Mouse (Mus musculus): ENCODE measurements around the gene Ankrd63. TPM values are rescaled to one million over a fixed set of nuclear protein-coding genes. Genes with fewer than 3 reads are reported as not detected.
A peak's percentile ranks its signal among the peaks of the same experiment; 100 is the strongest.

The Ankrd63 gene
- polyA plus RNA-seq, 1 experiment from 2014 or later: not detected

GRCm38 (mm10) chr2:118701161-118701560 lies 2.6 kb downstream of the Ankrd63 start:
- ATAC-seq (ENCODE audit: insufficient number of reproducible peaks, low FRiP score, low TSS enrichment, low read depth) (no peak), DNase-seq (ENCODE audit: low spot score) (peak; percentile 42)
- Histone ChIP-seq H3K9ac (ENCODE audit: low read length) (no peak overlapping the region), H3K4me1 (ENCODE audit: control insufficient read depth, insufficient read depth, low read length) (peaks cover 26% of the 10 kb centered on the region), H3K9me3 (ENCODE audit: control insufficient read depth, low read length) (no peaks in the 10 kb centered on the region), H3K4me2 (ENCODE audit: low read depth, severe bottlenecking) (no peak overlapping the region), H3K27ac (replicated peaks; ENCODE audit: low read depth, low read length) (no peak overlapping the region), H3K4me3 (ENCODE audit: low read depth, low read length) (no peak overlapping the region), H3K27me3 (ENCODE audit: control insufficient read depth, insufficient read depth, low read length) (peaks cover 84% of the 10 kb centered on the region), H3K36me3 (ENCODE audit: control insufficient read depth, insufficient read depth, low read length) (no peaks in the 10 kb centered on the region)
- 9% methylated on average over 5 of the region's 5 CpGs for WGBS

- WGBS: 2% methylated on average over 32 of the region's 32 CpGs
- Histone ChIP-seq H3K4me2 (ENCODE audit: low read depth, severe bottlenecking) (peak overlapping the region; percentile 28; the same call in 1 of the 2 replicates), H3K27ac (replicated peaks; ENCODE audit: low read depth, low read length) (no peak overlapping the region), H3K9me3 (ENCODE audit: control insufficient read depth, low read length) (no peaks in the 10 kb centered on the region), H3K4me3 (ENCODE audit: low read depth, low read length) (peak overlapping the region; percentile 12), H3K9ac (ENCODE audit: low read length) (no peak overlapping the region), H3K4me1 (ENCODE audit: control insufficient read depth, insufficient read depth, low read length) (peaks cover 26% of the 10 kb centered on the region), H3K27me3 (ENCODE audit: control insufficient read depth, insufficient read depth, low read length) (peaks cover 82% of the 10 kb centered on the region), H3K36me3 (ENCODE audit: control insufficient read depth, insufficient read depth, low read length) (no peaks in the 10 kb centered on the region)
- DNase-seq (ENCODE audit: low spot score) (peak; percentile 91), ATAC-seq (ENCODE audit: insufficient number of reproducible peaks, low FRiP score, low TSS enrichment, low read depth) (no peak)
Observed at GRCm38 (mm10) chr2:118700179-118701062, 3.3 kb downstream of the Ankrd63 start.

- no peak overlapping the region for H3K4me2 ChIP-seq (ENCODE audit: low read depth, severe bottlenecking)
- H3K9ac ChIP-seq (ENCODE audit: low read length): no peak overlapping the region
- H3K27ac ChIP-seq (replicated peaks; ENCODE audit: low read depth, low read length): no peak overlapping the region
- no peaks in the 10 kb centered on the region for H3K9me3 ChIP-seq (ENCODE audit: control insufficient read depth, low read length)
- WGBS: 30% methylated on average over 7 of the region's 7 CpGs
- no peaks in the 10 kb centered on the region for H3K36me3 ChIP-seq (ENCODE audit: control insufficient read depth, insufficient read depth, low read length)
- ATAC-seq (ENCODE audit: insufficient number of reproducible peaks, low FRiP score, low TSS enrichment, low read depth) (no peak), DNase-seq (ENCODE audit: low spot score) (no peak)
- H3K4me1 ChIP-seq (ENCODE audit: control insufficient read depth, insufficient read depth, low read length): peaks cover 11% of the 10 kb centered on the region
- no peak overlapping the region for H3K4me3 ChIP-seq (ENCODE audit: low read depth, low read length)
- peaks cover 57% of the 10 kb centered on the region for H3K27me3 ChIP-seq (ENCODE audit: control insufficient read depth, insufficient read depth, low read length)
Observed at GRCm38 (mm10) chr2:118697955-118698354, 5.8 kb downstream of the Ankrd63 start.

- Histone ChIP-seq H3K4me3 (ENCODE audit: low read depth, low read length) (no peak overlapping the region), H3K27me3 (ENCODE audit: control insufficient read depth, insufficient read depth, low read length) (peaks cover 51% of the 10 kb centered on the region), H3K9ac (ENCODE audit: low read length) (no peak overlapping the region), H3K36me3 (ENCODE audit: control insufficient read depth, insufficient read depth, low read length) (no peaks in the 10 kb centered on the region), H3K4me1 (ENCODE audit: control insufficient read depth, insufficient read depth, low read length) (peaks cover 6% of the 10 kb centered on the region), H3K27ac (replicated peaks; ENCODE audit: low read depth, low read length) (no peak overlapping the region), H3K4me2 (ENCODE audit: low read depth, severe bottlenecking) (no peak overlapping the region), H3K9me3 (ENCODE audit: control insufficient read depth, low read length) (no peaks in the 10 kb centered on the region)
- 28% methylated on average over 5 of the region's 5 CpGs for WGBS
- ATAC-seq (ENCODE audit: insufficient number of reproducible peaks, low FRiP score, low TSS enrichment, low read depth) (no peak), DNase-seq (ENCODE audit: low spot score) (no peak)
Observed at GRCm38 (mm10) chr2:118697311-118697877, 6.4 kb downstream of the Ankrd63 start.

GRCm38 (mm10) chr2:118696451-118697308 lies 7.1 kb downstream of the Ankrd63 start:
- DNase-seq (ENCODE audit: low spot score): no peak
- H3K27ac ChIP-seq (replicated peaks; ENCODE audit: low read depth, low read length): no peak overlapping the region
- no peak overlapping the region for H3K9ac ChIP-seq (ENCODE audit: low read length)
- H3K4me1 ChIP-seq (ENCODE audit: control insufficient read depth, insufficient read depth, low read length): peaks cover 2% of the 10 kb centered on the region; the same call in 1 of the 2 replicates
- no peak overlapping the region for H3K4me3 ChIP-seq (ENCODE audit: low read depth, low read length)
- H3K36me3 ChIP-seq (ENCODE audit: control insufficient read depth, insufficient read depth, low read length): no peaks in the 10 kb centered on the region
- H3K9me3 ChIP-seq (ENCODE audit: control insufficient read depth, low read length): no peaks in the 10 kb centered on the region
- WGBS: 50% methylated on average over 21 of the region's 21 CpGs
- H3K4me2 ChIP-seq (ENCODE audit: low read depth, severe bottlenecking): no peak overlapping the region
- ATAC-seq (ENCODE audit: insufficient number of reproducible peaks, low FRiP score, low TSS enrichment, low read depth): no peak
- H3K27me3 ChIP-seq (ENCODE audit: control insufficient read depth, insufficient read depth, low read length): peaks cover 44% of the 10 kb centered on the region

- H3K27me3 ChIP-seq (ENCODE audit: control insufficient read depth, insufficient read depth, low read length): peaks cover 35% of the 10 kb centered on the region
- H3K9ac ChIP-seq (ENCODE audit: low read length): no peak overlapping the region
- peak; percentile 70 for DNase-seq (ENCODE audit: low spot score)
Observed at GRCm38 (mm10) chr2:118695677-118696232, 8.0 kb downstream of the Ankrd63 start.

GRCm38 (mm10) chr2:118693370-118693966 lies 10.3 kb downstream of the Ankrd63 start:
- Histone ChIP-seq H3K4me2 (ENCODE audit: low read depth, severe bottlenecking) (no peak overlapping the region), H3K4me3 (ENCODE audit: low read depth, low read length) (no peak overlapping the region), H3K9me3 (ENCODE audit: control insufficient read depth, low read length) (no peaks in the 10 kb centered on the region), H3K27me3 (ENCODE audit: control insufficient read depth, insufficient read depth, low read length) (peaks cover 25% of the 10 kb centered on the region), H3K36me3 (ENCODE audit: control insufficient read depth, insufficient read depth, low read length) (no peaks in the 10 kb centered on the region), H3K9ac (ENCODE audit: low read length) (no peak overlapping the region), H3K4me1 (ENCODE audit: control insufficient read depth, insufficient read depth, low read length) (no peaks in the 10 kb centered on the region), H3K27ac (replicated peaks; ENCODE audit: low read depth, low read length) (no peak overlapping the region)
- 85% methylated on average over 19 of the region's 19 CpGs for WGBS
- no peak for DNase-seq (ENCODE audit: low spot score)
- ATAC-seq (ENCODE audit: insufficient number of reproducible peaks, low FRiP score, low TSS enrichment, low read depth): no peak

More at GRCm38 (mm10) chr2:118695677-118696232, 8.0 kb downstream of the Ankrd63 start:
- Histone ChIP-seq H3K4me2 (ENCODE audit: low read depth, severe bottlenecking) (no peak overlapping the region), H3K27ac (replicated peaks; ENCODE audit: low read depth, low read length) (no peak overlapping the region), H3K36me3 (ENCODE audit: control insufficient read depth, insufficient read depth, low read length) (no peaks in the 10 kb centered on the region), H3K4me1 (ENCODE audit: control insufficient read depth, insufficient read depth, low read length) (peaks cover under 1% of the 10 kb centered on the region; the same call in 1 of the 2 replicates), H3K4me3 (ENCODE audit: low read depth, low read length) (no peak overlapping the region), H3K9me3 (ENCODE audit: control insufficient read depth, low read length) (no peaks in the 10 kb centered on the region)
- ATAC-seq (ENCODE audit: insufficient number of reproducible peaks, low FRiP score, low TSS enrichment, low read depth): no peak
- 32% methylated on average over 11 of the region's 11 CpGs for WGBS

Data from limb, embryonic 11.5 days (tissue).